Mouse (Mus musculus) forebrain, embryonic 10.5 days (tissue): ENCODE data around the gene Eya2. TPM values are rescaled to one million over a fixed set of nuclear protein-coding genes. Genes with fewer than 3 reads are reported as not detected.

Experiments
- polyA plus RNA-seq: library from polyadenylated mRNA; unstranded; fragments of >200 nt; fragmentation: Nextera tagmentation; extraction: Ambion mirVana; gene quantifications from 2 replicates; pipeline ENCODE4 v1.2.1, GENCODE M21; 2016

The Eya2 gene
- polyA plus RNA-seq, 1 experiment from 2014 or later: 18.0 TPM

Other genes with a start within 250 kb of the Eya2 start
- 4.7 and 4.9 TPM in 2 replicates for gene Zfp663, start 226.3 kb upstream of the Eya2 start, polyA plus RNA-seq
- 20.3 and 21.1 TPM in 2 replicates for gene Zfp334, start 206.8 kb upstream of the Eya2 start, polyA plus RNA-seq
- gene Ocstamp, start 194.6 kb upstream of the Eya2 start, polyA plus RNA-seq: 0.05 and 0.15 TPM in 2 replicates
- gene Slc13a3, start 121.8 kb upstream of the Eya2 start, polyA plus RNA-seq: 0.69 and 0.77 TPM in 2 replicates
- 55.3 and 59.3 TPM in 2 replicates for gene Trp53rka, start 101.7 kb upstream of the Eya2 start, polyA plus RNA-seq
- 4.6 and 5.9 TPM in 2 replicates for gene Slc2a10, start 91.2 kb upstream of the Eya2 start, polyA plus RNA-seq